Mouse (Mus musculus): ENCODE data around the gene Taf6. TPM values are rescaled to one million over a fixed set of nuclear protein-coding genes. Genes with fewer than 3 reads are reported as not detected.

Taf6 gene
- polyA plus RNA-seq, 2 experiments, result 32.8 to 33.2 TPM

DNA sequence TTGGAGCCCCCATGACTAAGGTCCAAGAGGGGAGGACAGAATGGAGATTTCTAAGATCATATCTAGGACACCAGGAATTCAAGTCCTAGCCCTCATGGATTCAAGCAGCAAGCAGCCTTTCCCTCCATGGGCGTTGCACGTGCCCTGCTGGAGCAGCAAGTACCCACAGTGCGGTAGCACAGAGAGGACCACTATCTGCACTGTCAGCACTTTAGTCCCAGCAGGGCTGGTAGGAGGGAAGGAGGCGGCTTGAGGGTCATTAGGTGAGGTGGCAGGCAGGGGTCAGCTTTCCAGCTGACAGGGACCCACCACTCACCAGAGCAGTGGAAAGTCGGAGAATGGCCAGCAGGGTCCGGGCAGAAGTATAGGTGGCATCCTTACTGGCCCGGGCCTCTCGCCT is 21.7 kb downstream of the Taf6 start:
- Histone ChIP-seq H3K4me1 (replicated peaks; ENCODE audit: control insufficient read depth in 2 of 2, insufficient read depth in 2 of 2, low read length in 1 of 2) (peaks cover 16% of the 10 kb centered on the region in 2 experiments), H3K9ac (replicated peaks) (no peak overlapping the region), H3K27me3 (ENCODE audit: control insufficient read depth, insufficient read depth, low read length) (no peaks in the 10 kb centered on the region), H3K27ac (no peak overlapping the region), H3K9me3 (ENCODE audit: control insufficient read depth, low read length) (no peaks in the 10 kb centered on the region), H3K36me3 (replicated peaks; ENCODE audit: control insufficient read depth, insufficient read depth, low read depth) (peaks cover 78% of the 10 kb centered on the region), H3K4me3 (ENCODE audit: insufficient read depth in 1 of 2, low read depth in 2 of 2, low read length in 2 of 2) (no peak overlapping the region), H3K4me2 (ENCODE audit: low read depth) (no peak overlapping the region)
- TF ChIP-seq CTCF (IDR thresholded peaks at IDR 0.05; ENCODE audit: low read depth), result no peak
- TF ChIP-seq EP300 (IDR thresholded peaks at IDR 0.05; ENCODE audit: low read depth), result no peak
- WGBS (ENCODE audit: insufficient replicate concordance), result 86% methylated on average over 8 of the region's 8 CpGs
- no peak for DNase-seq (ENCODE audit: low read depth in 3 of 3, low spot score in 3 of 3)
- ATAC-seq (ENCODE audit: insufficient read depth), result no peak

DNA sequence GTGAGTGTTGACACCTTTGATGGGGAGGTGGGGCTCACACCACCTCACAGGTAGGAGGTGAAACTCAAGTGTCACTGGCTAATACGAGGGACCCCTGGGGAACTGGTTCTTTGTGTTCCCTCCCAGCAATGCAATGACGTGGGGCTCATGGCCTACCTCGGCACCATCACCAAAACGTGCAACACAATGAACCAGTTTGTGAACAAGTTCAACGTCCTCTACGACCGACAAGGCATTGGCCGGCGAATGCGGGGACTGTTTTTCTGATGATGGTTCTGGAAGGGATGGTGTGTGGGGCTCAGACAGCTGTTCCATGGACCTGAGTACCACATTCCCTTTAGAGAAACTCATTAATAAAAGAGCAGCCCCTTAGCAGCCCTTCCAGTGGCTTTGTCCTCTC is 23.6 kb downstream of the Taf6 start:
- TF ChIP-seq CTCF (IDR thresholded peaks at IDR 0.05; ENCODE audit: low read depth) (no peak), EP300 (IDR thresholded peaks at IDR 0.05; ENCODE audit: low read depth) (no peak)
- no peak overlapping the region for H3K4me3 ChIP-seq (ENCODE audit: insufficient read depth in 1 of 2, low read depth in 2 of 2, low read length in 2 of 2)
- no peaks in the 10 kb centered on the region for H3K27me3 ChIP-seq (ENCODE audit: control insufficient read depth, insufficient read depth, low read length)
- no peak overlapping the region for H3K9ac ChIP-seq (replicated peaks)
- no peaks in the 10 kb centered on the region for H3K9me3 ChIP-seq (ENCODE audit: control insufficient read depth, low read length)
- 77% methylated on average over 10 of the region's 10 CpGs for WGBS (ENCODE audit: insufficient replicate concordance)
- H3K4me1 ChIP-seq (replicated peaks; ENCODE audit: control insufficient read depth in 2 of 2, insufficient read depth in 2 of 2, low read length in 1 of 2), result peaks cover 14 to 17% of the 10 kb centered on the region in 2 experiments
- H3K36me3 ChIP-seq (replicated peaks; ENCODE audit: control insufficient read depth, insufficient read depth, low read depth), result peaks cover 61% of the 10 kb centered on the region
- DNase-seq (ENCODE audit: low read depth in 3 of 3, low spot score in 3 of 3) (no peak), ATAC-seq (ENCODE audit: insufficient read depth) (no peak)
- no peak overlapping the region for H3K27ac ChIP-seq
- no peak overlapping the region for H3K4me2 ChIP-seq (ENCODE audit: low read depth)

DNA sequence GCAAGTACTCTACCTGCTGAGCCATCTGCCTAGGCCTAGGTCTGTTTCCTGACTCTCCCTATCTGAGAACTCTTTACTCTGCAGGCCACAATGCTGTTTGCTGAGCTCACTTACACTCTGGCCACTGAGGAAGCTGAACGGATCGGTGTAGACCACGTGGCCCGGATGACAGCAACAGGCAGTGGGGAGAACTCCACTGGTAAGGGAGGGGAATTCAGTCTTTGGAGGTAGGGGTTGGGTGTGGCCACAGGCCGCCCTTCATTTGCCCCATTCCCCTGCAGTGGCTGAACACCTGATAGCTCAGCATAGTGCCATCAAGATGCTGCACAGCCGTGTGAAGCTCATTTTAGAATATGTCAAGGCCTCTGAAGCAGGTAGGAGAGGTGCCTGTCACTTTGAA is 24.2 kb downstream of the Taf6 start:
- DNase-seq (ENCODE audit: low read depth in 3 of 3, low spot score in 3 of 3) (no peak), ATAC-seq (ENCODE audit: insufficient read depth) (no peak)
- peaks cover 14 to 17% of the 10 kb centered on the region in 2 experiments for H3K4me1 ChIP-seq (replicated peaks; ENCODE audit: control insufficient read depth in 2 of 2, insufficient read depth in 2 of 2, low read length in 1 of 2)
- no peak overlapping the region for H3K27ac ChIP-seq
- 43% methylated on average over 6 of the region's 6 CpGs for WGBS (ENCODE audit: insufficient replicate concordance)
- TF ChIP-seq EP300 (IDR thresholded peaks at IDR 0.05; ENCODE audit: low read depth) (no peak), CTCF (IDR thresholded peaks at IDR 0.05; ENCODE audit: low read depth) (no peak)
- H3K4me3 ChIP-seq (ENCODE audit: insufficient read depth in 1 of 2, low read depth in 2 of 2, low read length in 2 of 2), result no peak overlapping the region; a peak in 1 of 4 replicates
- H3K4me2 ChIP-seq (ENCODE audit: low read depth), result no peak overlapping the region
- H3K27me3 ChIP-seq (ENCODE audit: control insufficient read depth, insufficient read depth, low read length), result no peaks in the 10 kb centered on the region
- H3K9ac ChIP-seq (replicated peaks), result no peak overlapping the region
- H3K9me3 ChIP-seq (ENCODE audit: control insufficient read depth, low read length), result no peaks in the 10 kb centered on the region
- peaks cover 56% of the 10 kb centered on the region for H3K36me3 ChIP-seq (replicated peaks; ENCODE audit: control insufficient read depth, insufficient read depth, low read depth)

DNA sequence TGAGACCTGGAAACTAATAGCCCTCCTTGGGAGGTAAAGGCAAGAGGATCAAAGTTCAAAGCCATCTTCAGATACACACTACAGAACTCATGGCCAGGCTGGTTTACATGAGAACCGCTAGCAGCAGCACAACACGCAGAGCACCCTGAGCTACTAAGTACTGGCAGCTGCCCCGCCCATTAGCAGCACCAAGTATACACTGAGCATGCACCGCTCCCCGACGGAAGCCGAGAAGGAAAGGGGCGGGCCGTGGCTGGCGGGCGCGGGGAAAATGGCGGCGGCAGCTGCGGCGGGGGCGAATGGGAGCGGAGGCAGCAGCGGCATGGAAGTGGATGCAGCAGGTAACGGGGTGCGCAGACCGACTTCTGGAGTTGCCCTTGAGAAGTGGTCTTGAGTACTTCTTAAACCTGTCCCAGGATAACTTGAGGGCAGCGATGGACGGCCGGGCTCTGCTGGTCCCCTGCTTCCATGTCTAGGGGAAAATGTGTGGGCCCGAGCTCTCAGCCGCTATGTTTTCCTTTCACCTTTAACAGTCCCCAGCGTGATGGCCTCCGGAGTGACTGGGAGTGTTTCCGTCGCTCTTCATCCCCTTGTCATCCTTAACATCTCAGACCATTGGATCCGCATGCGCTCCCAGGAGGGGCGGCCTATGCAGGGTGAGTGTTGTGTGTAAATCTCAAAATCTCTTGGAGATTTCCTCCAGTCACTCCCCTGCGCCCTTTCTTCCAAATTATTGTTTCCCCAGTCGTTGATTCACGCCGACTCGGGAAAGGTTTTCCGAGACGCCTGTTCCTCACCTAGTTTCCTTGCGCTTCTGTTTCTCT is 26.2 kb downstream of the Taf6 start, which contains the start of gene Cops6:
Gene Cops6 (plus strand): TSS at position 230 of the 824 bp plus-strand sequence.
- under 1% methylated on average over 42 of the region's 42 CpGs for WGBS (ENCODE audit: insufficient replicate concordance)
- H3K27me3 ChIP-seq (ENCODE audit: control insufficient read depth, insufficient read depth, low read length), result no peaks in the 10 kb centered on the region
- H3K4me2 ChIP-seq (ENCODE audit: low read depth), result peak within 1 kb of the TSS; percentile 83
- ATAC-seq (ENCODE audit: insufficient read depth) (peak; percentile 94), DNase-seq (ENCODE audit: low read depth in 3 of 3, low spot score in 3 of 3) (peak; percentile 83 to 85 (median 85))
- TF ChIP-seq EP300 (IDR thresholded peaks at IDR 0.05; ENCODE audit: low read depth) (no peak), CTCF (IDR thresholded peaks at IDR 0.05; ENCODE audit: low read depth) (no peak)
- peaks cover 14 to 17% of the 10 kb centered on the region in 2 experiments for H3K4me1 ChIP-seq (replicated peaks; ENCODE audit: control insufficient read depth in 2 of 2, insufficient read depth in 2 of 2, low read length in 1 of 2)
- no peaks in the 10 kb centered on the region for H3K9me3 ChIP-seq (ENCODE audit: control insufficient read depth, low read length)
- H3K27ac ChIP-seq, result peak within 1 kb of the TSS; percentile 6
- H3K4me3 ChIP-seq (ENCODE audit: insufficient read depth in 1 of 2, low read depth in 2 of 2, low read length in 2 of 2), result peak within 1 kb of the TSS; percentile 77 to 98
- H3K36me3 ChIP-seq (replicated peaks; ENCODE audit: control insufficient read depth, insufficient read depth, low read depth), result peaks cover 36% of the 10 kb centered on the region
- H3K9ac ChIP-seq (replicated peaks), result peak within 1 kb of the TSS; percentile 72

DNA sequence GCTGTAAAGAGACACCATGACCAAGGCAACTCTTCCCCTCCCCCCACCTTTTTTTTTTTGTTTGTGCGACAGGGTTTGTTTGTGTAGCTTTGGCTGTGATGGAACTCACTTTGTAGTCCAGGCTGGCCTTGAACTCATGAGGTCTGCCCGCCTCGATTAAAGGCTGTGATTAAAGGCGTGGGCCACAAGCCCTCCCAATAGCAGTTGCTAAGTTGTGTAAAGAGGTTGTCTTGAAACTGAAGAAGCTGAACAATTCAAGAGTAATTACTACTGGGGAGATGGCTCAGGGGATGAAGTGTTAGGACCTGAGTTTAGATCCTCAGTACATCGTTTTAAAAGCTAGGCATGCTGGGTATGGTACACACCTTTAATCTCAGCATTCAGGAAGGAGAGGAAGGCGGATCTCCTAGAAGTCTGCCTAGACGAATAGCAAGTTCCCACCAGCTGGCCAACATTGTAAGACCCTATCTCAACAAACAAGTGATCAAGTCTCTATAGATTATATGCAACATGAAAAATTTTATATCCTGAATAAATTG is 27.0 kb downstream of the Taf6 start:
- TF ChIP-seq CTCF (IDR thresholded peaks at IDR 0.05; ENCODE audit: low read depth) (no peak), EP300 (IDR thresholded peaks at IDR 0.05; ENCODE audit: low read depth) (no peak)
- Histone ChIP-seq H3K36me3 (replicated peaks; ENCODE audit: control insufficient read depth, insufficient read depth, low read depth) (peaks cover 28% of the 10 kb centered on the region), H3K27ac (no peak overlapping the region), H3K9ac (replicated peaks) (peak overlapping the region; percentile 72; the same call in 1 of the 2 replicates), H3K4me2 (ENCODE audit: low read depth) (peak overlapping the region; percentile 83), H3K9me3 (ENCODE audit: control insufficient read depth, low read length) (no peaks in the 10 kb centered on the region), H3K27me3 (ENCODE audit: control insufficient read depth, insufficient read depth, low read length) (no peaks in the 10 kb centered on the region), H3K4me3 (ENCODE audit: insufficient read depth in 1 of 2, low read depth in 2 of 2, low read length in 2 of 2) (peak overlapping the region in 1 of 2 experiments; percentile 77; a peak in 2 of 4 replicates), H3K4me1 (replicated peaks; ENCODE audit: control insufficient read depth in 2 of 2, insufficient read depth in 2 of 2, low read length in 1 of 2) (peaks cover 14 to 17% of the 10 kb centered on the region in 2 experiments)
- no peak for ATAC-seq (ENCODE audit: insufficient read depth)
- no peak for DNase-seq (ENCODE audit: low read depth in 3 of 3, low spot score in 3 of 3)
- WGBS (ENCODE audit: insufficient replicate concordance), result 51% methylated on average over 7 of the region's 7 CpGs

Data from liver, embryonic 14.5 days (tissue).